Mouse (Mus musculus): Measurements from ENCODE around the gene Mylk3. TPM values are rescaled to one million over a fixed set of nuclear protein-coding genes. Genes with fewer than 3 reads are reported as not detected.

Mylk3 gene
- not detected for polyA plus RNA-seq (2017; shearing (Covaris generic))

DNA sequence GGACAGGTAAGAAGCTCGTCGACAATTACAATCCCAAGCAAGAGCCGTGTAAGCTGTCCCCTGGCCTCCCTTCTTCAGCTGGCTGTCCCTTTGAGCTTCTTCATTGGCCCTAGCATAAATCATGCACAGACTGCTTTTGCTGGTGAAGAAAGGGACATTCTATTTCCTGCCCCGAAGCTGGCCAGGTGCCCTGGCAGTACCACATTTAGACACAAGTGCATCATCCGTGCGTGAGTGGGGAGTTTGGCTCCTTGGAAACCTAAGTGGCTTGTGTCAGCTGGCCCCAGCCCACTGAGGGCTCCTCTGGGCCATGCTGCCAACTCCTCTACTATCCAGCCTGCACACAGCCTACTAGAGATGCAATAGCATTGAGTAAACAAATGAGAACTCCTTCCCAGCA is at the start of gene Mylk3:
TSS of gene Mylk3 (minus strand) at position 141 of the 400 bp plus-strand sequence.

DNA sequence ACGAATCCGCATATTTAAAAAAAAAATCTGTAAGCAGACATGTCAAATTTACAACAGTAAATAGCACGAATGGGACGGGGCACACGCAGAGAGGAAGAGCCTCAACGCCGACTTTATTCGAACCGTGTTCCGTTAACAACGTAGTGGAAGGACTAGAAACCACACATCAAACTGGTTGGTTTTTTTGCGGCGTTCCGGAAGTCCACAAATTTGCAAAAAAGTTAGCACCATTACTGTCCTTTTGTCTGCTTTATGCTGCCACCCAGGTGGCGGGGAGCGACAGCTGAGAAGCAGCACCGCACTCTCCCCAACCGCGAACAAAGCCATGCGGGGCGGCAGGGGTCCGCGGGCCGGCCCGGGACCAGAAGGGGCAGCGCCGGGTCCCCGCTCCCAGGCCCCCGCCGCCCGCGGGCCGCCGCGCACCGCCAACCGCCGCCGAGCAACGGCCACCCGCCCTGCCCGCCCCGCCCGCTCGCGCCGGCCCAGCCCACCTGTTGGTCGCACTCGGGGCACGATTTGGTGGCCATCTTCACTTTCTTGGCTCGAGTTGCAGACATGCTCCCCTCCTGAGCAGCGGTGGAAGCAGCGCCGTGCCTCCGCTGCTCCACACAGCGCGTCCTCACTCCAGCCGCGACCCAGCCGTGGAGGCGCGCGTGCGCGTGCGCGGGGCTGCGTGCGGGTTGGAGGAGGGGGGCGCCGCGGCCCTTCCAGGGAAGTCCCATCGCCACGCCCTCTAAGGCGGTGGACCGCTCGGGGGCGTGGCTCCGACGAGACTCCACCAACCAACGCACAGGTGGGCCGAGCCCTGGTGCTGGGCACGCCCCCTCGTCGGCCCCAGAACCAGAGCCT is 46.2 kb upstream of the Mylk3 start, which contains the start of gene 4921524J17Rik:
TSS of gene 4921524J17Rik (minus strand) at position 666 of the 849 bp plus-strand sequence.

DNA sequence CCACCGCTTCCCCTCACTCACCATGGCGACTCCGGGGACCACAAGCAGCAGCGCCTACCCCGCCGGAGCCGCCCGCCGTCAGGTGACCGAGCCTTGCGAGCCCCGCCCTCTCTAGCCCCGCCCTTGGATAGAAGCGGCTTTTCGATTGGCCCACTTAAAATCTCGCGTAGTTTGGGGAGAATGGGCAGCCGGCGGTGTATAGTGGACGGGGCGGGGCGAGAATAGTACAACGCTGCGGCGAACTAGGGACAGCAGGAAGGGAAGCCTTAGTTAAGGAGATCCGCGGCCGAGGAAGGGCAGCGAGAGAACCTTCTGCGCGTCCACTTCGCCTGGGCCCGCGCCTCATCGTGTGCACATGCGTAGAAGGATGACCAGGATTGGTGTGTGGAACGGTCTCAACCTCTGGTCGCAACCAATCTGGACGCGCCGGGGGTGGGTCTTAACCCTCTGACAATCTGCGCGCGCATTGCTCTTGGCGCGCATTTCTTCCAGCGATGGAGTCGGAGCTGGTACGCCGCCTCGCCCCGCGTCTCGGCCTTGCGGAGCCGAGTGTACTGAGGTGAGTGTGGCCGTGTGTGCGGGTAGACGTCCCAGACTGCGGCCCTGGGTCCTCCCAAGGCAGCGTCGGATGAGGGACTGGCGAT is 86.6 kb downstream of the Mylk3 start, which contains the start of the genes Orc6 and Vps35:
TSS of gene Orc6 (plus strand) at position 199 of the 644 bp plus-strand sequence.
TSS of gene Vps35 (minus strand) at position 369 of the 644 bp plus-strand sequence.

Other genes with a start within 250 kb of the Mylk3 start
- gene Cks1brt, start 234.4 kb downstream of the Mylk3 start, polyA plus RNA-seq (2017; shearing (Covaris generic)), result 0.27 TPM
- gene Olfr371, start 160.4 kb downstream of the Mylk3 start, polyA plus RNA-seq (2017; shearing (Covaris generic)), result not detected
- gene Orc6, start 86.7 kb downstream of the Mylk3 start, polyA plus RNA-seq (2017; shearing (Covaris generic)), result 31.6 TPM
- gene Vps35, start 86.5 kb downstream of the Mylk3 start, polyA plus RNA-seq (2017; shearing (Covaris generic)), result 67.0 TPM
- gene 4921524J17Rik, start 46.5 kb upstream of the Mylk3 start, polyA plus RNA-seq (2017; shearing (Covaris generic)), result 25.7 TPM
- gene Gpt2, start 106.2 kb upstream of the Mylk3 start, polyA plus RNA-seq (2017; shearing (Covaris generic)), result 0.63 TPM
- gene Dnaja2, start 169.0 kb upstream of the Mylk3 start, polyA plus RNA-seq (2017; shearing (Covaris generic)), result 266 TPM

Measured in effector memory CD4-positive, alpha-beta T cell, adult 7 months (primary cell).